Mouse (Mus musculus) kidney, adult 2 months (tissue): ENCODE results near the gene Ccdc106.

ENCODE experiments used
- CTCF ChIP-seq: fragments of 200-500 bp; conservative IDR thresholded peaks from 2 replicates; pipeline ENCODE4 v1.5.1; 2011; ENCODE audit warnings: low read depth, mild to moderate bottlenecking, control low read depth, low read length, moderate library complexity, mixed read lengths; ENCODE audit not compliant: insufficient read depth, insufficient read length
- POLR2A ChIP-seq: fragments of 200-500 bp; IDR thresholded peaks from one replicate; pipeline ENCODE4 v1.6.1; 2011; ENCODE audit warnings: low read depth, low read length, control low read depth

GRCm38 (mm10) chr7:5081241-5081640 is 60.9 kb downstream of the Ccdc106 start:
- TF ChIP-seq POLR2A = no peak
- TF ChIP-seq CTCF = no peak
